Mouse (Mus musculus) CD8-positive naive resting alpha-beta T cell, adult 2 months (primary cell): ENCODE measurements around the gene Pex26.

ENCODE experiments used
- DNase-seq, 2 experiments: peaks; one replicate each; pipeline ENCODE4 v3.0.0; 2022; ENCODE audit warnings: low read depth in 2 of 2, low spot score in 2 of 2

Pex26 gene

DNA sequence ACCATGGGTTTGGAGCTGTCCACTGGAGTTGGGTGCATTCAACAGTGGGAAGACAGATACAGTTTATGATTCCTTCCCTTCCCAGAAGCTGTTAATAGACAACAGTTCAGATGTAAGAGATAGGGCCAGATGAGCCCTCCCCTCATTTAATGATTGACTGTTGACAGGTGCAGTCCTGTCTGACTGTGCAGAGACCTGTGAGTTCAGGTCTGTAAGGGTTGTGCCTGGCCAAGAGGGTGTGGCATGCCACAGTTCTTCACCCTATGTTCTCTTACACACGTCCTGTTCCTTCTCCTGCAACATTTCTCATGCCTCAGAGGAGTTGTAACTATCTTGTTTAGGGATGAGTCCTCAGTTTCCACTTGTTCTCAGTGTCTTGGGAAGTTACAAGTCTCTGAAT is 49.2 kb downstream of the Pex26 start:
- no peak for DNase-seq

DNA sequence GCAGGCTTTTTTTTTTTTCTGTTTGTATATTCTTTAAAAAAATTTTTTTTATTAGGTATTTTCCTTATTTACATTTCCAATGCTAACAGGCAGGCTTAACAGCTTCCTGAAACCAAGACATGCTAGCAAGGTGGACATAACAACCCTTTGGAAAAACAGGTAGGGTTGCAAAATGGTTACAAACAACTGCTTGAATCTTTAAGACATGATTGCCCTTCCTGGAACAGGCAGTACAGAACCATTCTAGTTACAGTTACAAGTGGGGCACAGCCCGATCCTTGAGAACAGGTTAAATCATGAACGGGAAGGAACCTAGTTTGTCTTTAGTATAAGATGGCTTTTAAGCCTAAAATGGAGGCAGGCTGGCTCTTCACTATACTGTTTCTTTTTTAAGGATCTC is 52.9 kb downstream of the Pex26 start:
- DNase-seq, result no peak

- DNase-seq, result no peak
Observed at GRCm38 (mm10) chr6:121238209-121238608, 54.7 kb downstream of the Pex26 start.

GRCm38 (mm10) chr6:121241780-121242179 is 58.3 kb downstream of the Pex26 start:
- no peak for DNase-seq

DNA sequence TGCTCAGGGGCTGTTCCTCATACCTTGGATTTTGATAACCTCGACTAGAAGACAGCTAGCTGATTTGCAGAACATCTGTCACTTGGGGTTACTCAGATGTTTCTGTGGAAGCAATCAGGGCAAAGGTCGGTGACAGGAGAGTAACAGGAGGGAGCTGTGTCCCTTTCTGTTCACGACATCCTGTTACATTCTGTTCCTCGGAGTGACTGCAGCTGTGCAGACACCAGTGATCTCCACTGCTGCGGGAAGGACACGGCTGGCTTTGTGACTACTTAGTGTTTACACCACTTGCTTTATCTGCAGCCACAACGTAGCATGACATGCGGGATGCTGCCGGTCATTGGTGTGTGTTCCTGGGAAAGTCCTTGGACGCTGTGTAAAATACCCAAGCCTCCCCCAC is 59.7 kb downstream of the Pex26 start:
- no peak for DNase-seq

GRCm38 (mm10) chr6:121245127-121246036 is 61.9 kb downstream of the Pex26 start, which contains the start of gene Usp18:
Gene Usp18, plus strand, starts transcription at chr6:121245906.
- DNase-seq, result peak; percentile 79 to 85

GRCm38 (mm10) chr6:121246037-121246361 is 62.5 kb downstream of the Pex26 start:
- no peak for DNase-seq
